Mouse (Mus musculus) testis, adult 10 weeks (tissue): ENCODE data around the gene Grap. TPM values are rescaled to one million over a fixed set of nuclear protein-coding genes. Genes with fewer than 3 reads are reported as not detected.

Experiments used
- polyA plus RNA-seq: library from polyadenylated mRNA; stranded (reverse); fragments of 350-450 nt; fragmentation: Illumina TruSeq; extraction: RNeasy Lipid Tissue Mini Kit (QIAGEN cat#74804); gene quantifications from one replicate; pipeline ENCODE4 v1.2.3, GENCODE M21; 2014; ENCODE audit warnings: low read depth, low replicate concordance

Grap gene
- not detected for polyA plus RNA-seq

GRCm38 (mm10) chr11:61652686-61653447 is at the start of gene Grap:
Gene Grap (plus strand): TSS chr11:61653265.

GRCm38 (mm10) chr11:61683907-61684731 is 31.1 kb downstream of the Grap start, which contains the start of gene Fam83g:
Gene Fam83g (plus strand): TSS chr11:61684091.

GRCm38 (mm10) chr11:61720636-61721035 is 67.6 kb downstream of the Grap start, which contains the start of gene Slc5a10:
Gene Slc5a10 (minus strand): TSS chr11:61720826.

Other genes with a start within 250 kb of the Grap start
- gene Rnf112, start 199.1 kb upstream of the Grap start, polyA plus RNA-seq = 0.78 TPM
- 1.2 TPM for gene Mfap4, start 167.8 kb upstream of the Grap start, polyA plus RNA-seq
- gene Mapk7, start 158.9 kb upstream of the Grap start, polyA plus RNA-seq = 1.8 TPM
- gene B9d1, start 148.1 kb upstream of the Grap start, polyA plus RNA-seq = 11.4 TPM
- gene Epn2, start 73.6 kb upstream of the Grap start, polyA plus RNA-seq = 19.7 TPM
- 0.10 TPM for gene Fam83g, start 30.8 kb downstream of the Grap start, polyA plus RNA-seq
- not detected for gene Slc5a10, start 67.6 kb downstream of the Grap start, polyA plus RNA-seq
- gene Prpsap2, start 108.8 kb downstream of the Grap start, polyA plus RNA-seq = 35.5 TPM
- 106 TPM for gene Ulk2, start 201.8 kb downstream of the Grap start, polyA plus RNA-seq